Mouse (Mus musculus) bone marrow, adult 2 months (tissue): ENCODE results near the gene Zfp746. TPM values are rescaled to one million over a fixed set of nuclear protein-coding genes. Genes with fewer than 3 reads are reported as not detected.

Experiments
- H3K27ac ChIP-seq: fragments of 200-500 bp; 2 replicates; pipeline ENCODE4 v1.5.1; 2012; ENCODE audit warnings: low read depth, mild to moderate bottlenecking, control low read depth, inconsistent platforms, low read length; ENCODE audit not compliant: control insufficient read depth, poor library complexity, insufficient read depth
- H3K4me1 ChIP-seq: fragments of 200-500 bp; 2 replicates; pipeline ENCODE4 v1.6.1; 2011; ENCODE audit warnings: low read length; ENCODE audit not compliant: control insufficient read depth, insufficient read depth
- H3K4me3 ChIP-seq: fragments of 200-500 bp; replicated peaks from 2 replicates; pipeline ENCODE3; 2011; ENCODE audit warnings: mild to moderate bottlenecking, low read depth, low read length, control low read depth; ENCODE audit not compliant: control insufficient read depth
- CTCF ChIP-seq: fragments of 200-500 bp; IDR thresholded peaks from 2 replicates; pipeline ENCODE4 v1.5.1; 2011; ENCODE audit warnings: low read length, control low read depth; ENCODE audit not compliant: control insufficient read depth, insufficient read depth
- POLR2A ChIP-seq: fragments of 200-500 bp; IDR thresholded peaks from 2 replicates; pipeline ENCODE4 v1.6.1; 2011; ENCODE audit warnings: low read depth, mild to moderate bottlenecking, control low read depth, low read length, borderline replicate concordance; ENCODE audit not compliant: control insufficient read depth
- WGBS: fragments of 180-500 bp; shearing (Covaris S2); methylation state at CpG from one replicate; pipeline ENCODE4 v1.1.7; 2018; 5-methylcytosine and 5-hydroxymethylcytosine counted together
- polyA plus RNA-seq: library from polyadenylated mRNA; stranded (reverse); fragments of >200 nt; gene quantifications from 2 replicates; pipeline ENCODE4 v1.2.4, GENCODE M21; 2011; ENCODE audit warnings: low replicate concordance; ENCODE audit not compliant: missing spikeins, insufficient read depth, insufficient read length

Gene Zfp746
- polyA plus RNA-seq, 1 experiment: 13.9 TPM

- H3K4me3 ChIP-seq: no peak overlapping the region
- WGBS: 10% methylated on average over 9 of the region's 9 CpGs
- TF ChIP-seq POLR2A (no peak), CTCF (no peak)
- H3K27ac ChIP-seq: no peak overlapping the region
- no peaks in the 10 kb centered on the region; the same call in 1 of the 2 replicates for H3K4me1 ChIP-seq
Observed at GRCm38 (mm10) chr6:48049273-48050065, 36.9 kb downstream of the Zfp746 start.

- peak within 1 kb of the TSS; percentile 74 for H3K4me3 ChIP-seq
- H3K27ac ChIP-seq: peak within 1 kb of the TSS; percentile 83
- 1% methylated on average over 82 of the region's 82 CpGs for WGBS
Observed at GRCm38 (mm10) chr6:48048426-48049272, 37.7 kb downstream of the Zfp746 start, which contains the start of gene Zfp777. Gene Zfp777 (minus strand): TSS chr6:48048911.

GRCm38 (mm10) chr6:48047450-48048351 lies 38.7 kb downstream of the Zfp746 start:
- Histone ChIP-seq H3K4me3 (peak overlapping the region; percentile 73), H3K27ac (peak overlapping the region; percentile 83), H3K4me1 (no peaks in the 10 kb centered on the region; the same call in 1 of the 2 replicates)
- 18% methylated on average over 144 of the region's 150 CpGs for WGBS
- no peak for TF ChIP-seq CTCF
- TF ChIP-seq POLR2A: no peak

More at GRCm38 (mm10) chr6:48048426-48049272, 37.7 kb downstream of the Zfp746 start, which contains the start of gene Zfp777:
- TF ChIP-seq POLR2A: peak; percentile 71
- peak; percentile 30; the same call in 1 of the 2 replicates for TF ChIP-seq CTCF
- H3K4me1 ChIP-seq: no peaks in the 10 kb centered on the region; the same call in 1 of the 2 replicates

GRCm38 (mm10) chr6:48047114-48047449 lies 39.3 kb downstream of the Zfp746 start:
- WGBS: 7% methylated on average over 12 of the region's 12 CpGs
- no peak for TF ChIP-seq POLR2A
- TF ChIP-seq CTCF: no peak
- Histone ChIP-seq H3K4me1 (no peaks in the 10 kb centered on the region; the same call in 1 of the 2 replicates), H3K4me3 (peak overlapping the region; percentile 73), H3K27ac (no peak overlapping the region)

- H3K4me3 ChIP-seq: no peak overlapping the region
- H3K4me1 ChIP-seq: no peaks in the 10 kb centered on the region
- TF ChIP-seq CTCF: no peak
- H3K27ac ChIP-seq: no peak overlapping the region
Observed at GRCm38 (mm10) chr6:48032661-48033060, 53.7 kb downstream of the Zfp746 start.

- 82% methylated on average over 10 of the region's 10 CpGs for WGBS
- Histone ChIP-seq H3K4me1 (no peaks in the 10 kb centered on the region), H3K4me3 (no peak overlapping the region), H3K27ac (no peak overlapping the region)
- no peak for TF ChIP-seq POLR2A
- no peak for TF ChIP-seq CTCF
Observed at GRCm38 (mm10) chr6:48025905-48026660, 60.3 kb downstream of the Zfp746 start.

- no peak for TF ChIP-seq POLR2A
- no peak for TF ChIP-seq CTCF
- H3K27ac ChIP-seq: no peak overlapping the region
- H3K4me3 ChIP-seq: no peak overlapping the region
- 94% methylated on average over 21 of the region's 21 CpGs for WGBS
- H3K4me1 ChIP-seq: no peaks in the 10 kb centered on the region
Observed at GRCm38 (mm10) chr6:48024994-48025345, 61.4 kb downstream of the Zfp746 start.
